Mouse (Mus musculus) splenic B cell, adult 2 months (primary cell): ENCODE results near the gene Opalin.

ENCODE experiments used
- DNase-seq: peaks from one replicate; pipeline ENCODE4 v3.0.0-alpha.2; 2011; ENCODE audit warnings: low read depth, low spot score
- H3K27me3 ChIP-seq: 2 replicates; pipeline ENCODE4 v1.6.1; 2012; ENCODE audit warnings: mild to moderate bottlenecking, low read length, moderate library complexity, mixed read lengths; ENCODE audit not compliant: control insufficient read depth, poor library complexity, insufficient read depth, severe bottlenecking
- H3K36me3 ChIP-seq: 2 replicates; pipeline ENCODE4 v1.6.1; 2012; ENCODE audit warnings: mild to moderate bottlenecking, low read length, moderate library complexity, mixed read lengths; ENCODE audit not compliant: control insufficient read depth, poor library complexity, insufficient read depth, severe bottlenecking

The Opalin gene

GRCm38 (mm10) chr19:41091901-41092300, 15.0 kb upstream of the Opalin start:
- Histone ChIP-seq H3K36me3 (no peaks in the 10 kb centered on the region), H3K27me3 (no peaks in the 10 kb centered on the region)
- DNase-seq: no peak

GRCm38 (mm10) chr19:41089833-41090232, 12.9 kb upstream of the Opalin start:
- H3K36me3 ChIP-seq: no peaks in the 10 kb centered on the region
- no peaks in the 10 kb centered on the region for H3K27me3 ChIP-seq
- peak; percentile 77 for DNase-seq

GRCm38 (mm10) chr19:41088491-41088890, 11.6 kb upstream of the Opalin start:
- Histone ChIP-seq H3K27me3 (no peaks in the 10 kb centered on the region), H3K36me3 (no peaks in the 10 kb centered on the region)
- no peak for DNase-seq

GRCm38 (mm10) chr19:41087901-41088300, 11.0 kb upstream of the Opalin start:
- no peaks in the 10 kb centered on the region for H3K27me3 ChIP-seq
- DNase-seq: no peak
- no peaks in the 10 kb centered on the region for H3K36me3 ChIP-seq

- H3K27me3 ChIP-seq: no peaks in the 10 kb centered on the region
- DNase-seq: peak; percentile 80
- no peaks in the 10 kb centered on the region for H3K36me3 ChIP-seq
Observed at GRCm38 (mm10) chr19:41086700-41087099, 9.8 kb upstream of the Opalin start.

GRCm38 (mm10) chr19:41086289-41086688, 9.4 kb upstream of the Opalin start:
- H3K27me3 ChIP-seq: no peaks in the 10 kb centered on the region
- no peak for DNase-seq
- no peaks in the 10 kb centered on the region for H3K36me3 ChIP-seq

GRCm38 (mm10) chr19:41083646-41084045, 6.7 kb upstream of the Opalin start:
- Histone ChIP-seq H3K36me3 (no peaks in the 10 kb centered on the region), H3K27me3 (no peaks in the 10 kb centered on the region)
- no peak for DNase-seq

- no peak for DNase-seq
- Histone ChIP-seq H3K27me3 (no peaks in the 10 kb centered on the region), H3K36me3 (no peaks in the 10 kb centered on the region)
Observed at GRCm38 (mm10) chr19:41081589-41081988, 4.7 kb upstream of the Opalin start.

GRCm38 (mm10) chr19:41073746-41074455, 3.0 kb downstream of the Opalin start:
- Histone ChIP-seq H3K36me3 (no peaks in the 10 kb centered on the region), H3K27me3 (no peaks in the 10 kb centered on the region)
- DNase-seq: no peak

GRCm38 (mm10) chr19:41071500-41071899, 5.4 kb downstream of the Opalin start:
- Histone ChIP-seq H3K36me3 (no peaks in the 10 kb centered on the region), H3K27me3 (no peaks in the 10 kb centered on the region)
- peak; percentile 97 for DNase-seq

- Histone ChIP-seq H3K27me3 (no peaks in the 10 kb centered on the region), H3K36me3 (no peaks in the 10 kb centered on the region)
- DNase-seq: no peak
Observed at GRCm38 (mm10) chr19:41054702-41055101, 22.2 kb downstream of the Opalin start.

GRCm38 (mm10) chr19:41053530-41053929, 23.4 kb downstream of the Opalin start:
- DNase-seq: peak; percentile 80
- H3K36me3 ChIP-seq: no peaks in the 10 kb centered on the region
- H3K27me3 ChIP-seq: no peaks in the 10 kb centered on the region

GRCm38 (mm10) chr19:41052247-41052646, 24.7 kb downstream of the Opalin start:
- no peaks in the 10 kb centered on the region for H3K36me3 ChIP-seq
- no peak for DNase-seq
- no peaks in the 10 kb centered on the region for H3K27me3 ChIP-seq

- DNase-seq: no peak
- H3K36me3 ChIP-seq: no peaks in the 10 kb centered on the region
- no peaks in the 10 kb centered on the region for H3K27me3 ChIP-seq
Observed at GRCm38 (mm10) chr19:41051714-41052113, 25.2 kb downstream of the Opalin start.

- no peaks in the 10 kb centered on the region for H3K36me3 ChIP-seq
- H3K27me3 ChIP-seq: no peaks in the 10 kb centered on the region
- DNase-seq: no peak
Observed at GRCm38 (mm10) chr19:41048187-41048559, 28.7 kb downstream of the Opalin start.
